8 mouse cellular contexts compared by ENCODE assay signal in genomic region chr14:102980986-102981385, GRCm38 (mm10). TPM values are rescaled to one million over a fixed set of nuclear protein-coding genes. Genes with fewer than 3 reads are reported as not detected.
A peak's percentile ranks its signal among the peaks of the same experiment; 100 is the strongest.
DNase-seq lines count a peak whose midpoint lies in the region; ATAC-seq lines count a peak whose summit lies in the region.

No protein-coding gene starts in this region.

- no peak for ATAC-seq in kidney, embryonic 15.5 days (replicated peaks; ENCODE audit: low FRiP score)
- no peak for ATAC-seq in forebrain, embryonic 16.5 days
- ATAC-seq in liver, embryonic 12.5 days = no peak

- peak overlapping the region; percentile 98 for H3K4me2 ChIP-seq in kidney, embryonic 15.5 days
- peak overlapping the region; percentile 95 for H3K4me2 ChIP-seq in forebrain, embryonic 16.5 days (ENCODE audit: low read length)
- peak overlapping the region; percentile 88 for H3K4me2 ChIP-seq in liver, embryonic 12.5 days

- peak overlapping the region; percentile 77 for H3K4me3 ChIP-seq in kidney, embryonic 15.5 days (replicated peaks)
- peak overlapping the region; percentile 80 for H3K4me3 ChIP-seq in forebrain, embryonic 16.5 days (replicated peaks; ENCODE audit: low read length)
- peak overlapping the region; percentile 63 for H3K4me3 ChIP-seq in liver, embryonic 12.5 days

- WGBS in kidney, embryonic 15.5 days = 6% methylated on average over 14 of the region's 14 CpGs
- WGBS in forebrain, embryonic 16.5 days = 9% methylated on average over 14 of the region's 14 CpGs
- WGBS in liver, embryonic 12.5 days (ENCODE audit: insufficient replicate concordance) = 3% methylated on average over 14 of the region's 14 CpGs

- peak overlapping the region; percentile 91; the same call in 1 of the 2 replicates for H3K27ac ChIP-seq in kidney, embryonic 15.5 days
- H3K27ac ChIP-seq in forebrain, embryonic 16.5 days (ENCODE audit: low read length) = peak overlapping the region; percentile 28
- H3K27ac ChIP-seq in liver, embryonic 12.5 days = no peak overlapping the region

- H3K36me3 ChIP-seq in kidney, embryonic 15.5 days = no peaks in the 10 kb centered on the region
- no peaks in the 10 kb centered on the region for H3K36me3 ChIP-seq in forebrain, embryonic 16.5 days (ENCODE audit: control insufficient read depth, insufficient read depth)
- H3K36me3 ChIP-seq in liver, embryonic 12.5 days = no peaks in the 10 kb centered on the region

- no peak for DNase-seq in kidney, postnatal 25 days
- DNase-seq in R1 (ENCODE audit: low read depth, low spot score) (peak; percentile 12), adipocyte (ENCODE audit: low spot score) (no peak)
- DNase-seq in thymus, postnatal 4 days = no peak
- no peak for DNase-seq in cerebellum, adult 18-20 months

- H3K27me3 ChIP-seq in kidney, embryonic 15.5 days = no peaks in the 10 kb centered on the region
- no peaks in the 10 kb centered on the region; the same call in 1 of the 2 replicates for H3K27me3 ChIP-seq in forebrain, embryonic 16.5 days (replicated peaks; ENCODE audit: control insufficient read depth, insufficient read depth, low read length)
- H3K27me3 ChIP-seq in liver, embryonic 12.5 days (replicated peaks) = peaks cover 50% of the 10 kb centered on the region

- no peaks in the 10 kb centered on the region for H3K9me3 ChIP-seq in kidney, embryonic 15.5 days (replicated peaks)
- H3K9me3 ChIP-seq in forebrain, embryonic 16.5 days (ENCODE audit: control insufficient read depth, low read length) = no peaks in the 10 kb centered on the region
- no peaks in the 10 kb centered on the region for H3K9me3 ChIP-seq in liver, embryonic 12.5 days (replicated peaks)

- peaks cover 25% of the 10 kb centered on the region for H3K4me1 ChIP-seq in kidney, embryonic 15.5 days
- peaks cover 9% of the 10 kb centered on the region for H3K4me1 ChIP-seq in forebrain, embryonic 16.5 days (replicated peaks; ENCODE audit: control insufficient read depth, insufficient read depth, low read length)
- H3K4me1 ChIP-seq in liver, embryonic 12.5 days = peaks cover 18% of the 10 kb centered on the region; the same call in 1 of the 2 replicates

- peak overlapping the region; percentile 74; the same call in 1 of the 2 replicates for H3K9ac ChIP-seq in kidney, embryonic 15.5 days
- H3K9ac ChIP-seq in forebrain, embryonic 16.5 days (replicated peaks; ENCODE audit: low read depth, low read length) = peak overlapping the region; percentile 79
- H3K9ac ChIP-seq in liver, embryonic 12.5 days = peak overlapping the region; percentile 57; the same call in 1 of the 2 replicates

RNA-seq across cellular contexts. Expression of gene Kctd12, which starts 1.5 kb away (rescaled TPM):
- 11.0 and 11.2 TPM in 2 replicates for polyA plus RNA-seq in kidney, embryonic 15.5 days (2015; fragmentation: Nextera tagmentation; extraction: Ambion mirVana)
- 17.5 and 24.9 TPM in 2 replicates for polyA plus RNA-seq in forebrain, embryonic 16.5 days (2015; fragmentation: Nextera tagmentation; extraction: Ambion mirVana)
- 2.3 and 2.4 TPM in 2 replicates for polyA plus RNA-seq in liver, embryonic 12.5 days (2016; fragmentation: Nextera tagmentation; extraction: Ambion mirVana)
